Mouse (Mus musculus): ENCODE data around the gene Gbx1.

Gene Gbx1

DNA sequence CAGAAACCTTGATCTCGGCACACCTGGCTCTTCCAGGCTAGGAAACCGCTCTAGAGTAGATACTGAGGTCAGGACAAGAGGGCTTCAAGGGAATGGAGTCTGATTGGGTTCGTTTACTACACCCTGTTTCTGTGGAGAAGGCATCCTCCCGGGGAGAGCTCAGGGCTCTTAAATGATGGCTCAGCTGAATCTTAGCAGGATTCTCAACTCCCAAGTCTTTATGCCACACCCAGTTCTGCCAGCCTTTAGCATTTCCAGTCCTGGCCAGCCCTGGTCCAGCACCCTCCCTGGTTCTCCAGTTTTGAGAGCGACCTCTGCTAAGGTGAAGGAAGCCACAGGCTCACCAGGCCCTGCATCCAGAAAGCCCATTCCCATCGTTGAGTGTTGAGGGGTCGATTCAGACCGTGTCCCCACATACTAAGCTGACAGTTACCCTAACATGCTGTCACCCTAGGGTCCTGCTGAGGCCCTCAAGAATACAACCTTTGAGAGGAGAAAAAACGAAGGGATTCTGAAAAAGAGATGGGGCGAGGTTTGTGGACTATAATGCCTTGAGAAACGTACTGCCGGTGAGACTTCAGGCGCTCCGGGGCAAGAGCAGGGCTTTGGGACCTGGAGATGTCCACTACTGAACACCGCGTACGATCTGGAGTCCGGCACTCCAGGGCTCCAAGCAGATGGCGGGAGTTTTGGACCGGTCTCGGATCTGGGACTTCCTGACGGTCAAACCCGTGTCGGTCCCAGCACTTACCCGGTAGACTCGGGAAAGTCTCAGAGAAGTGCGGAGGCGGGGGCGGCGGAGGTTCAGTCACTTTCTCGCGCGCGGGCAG, 1.4 kb downstream of the Gbx1 start:
- no peak for DNase-seq (ENCODE audit: low read depth in 1 of 2, low spot score in 2 of 2)

GRCm38 (mm10) chr5:24524522-24524921, 2.5 kb downstream of the Gbx1 start:
- DNase-seq (ENCODE audit: low read depth in 1 of 2, low spot score in 2 of 2) = no peak

GRCm38 (mm10) chr5:24523806-24524205, 3.2 kb downstream of the Gbx1 start:
- no peak for DNase-seq (ENCODE audit: low read depth in 1 of 2, low spot score in 2 of 2)

GRCm38 (mm10) chr5:24521366-24521765, 5.6 kb downstream of the Gbx1 start:
- DNase-seq (ENCODE audit: low read depth in 1 of 2, low spot score in 2 of 2) = no peak

- no peak for DNase-seq (ENCODE audit: low read depth in 1 of 2, low spot score in 2 of 2)
Measured at GRCm38 (mm10) chr5:24512271-24512670, 14.7 kb downstream of the Gbx1 start.

- no peak for DNase-seq (ENCODE audit: low read depth in 1 of 2, low spot score in 2 of 2)
Measured at GRCm38 (mm10) chr5:24510635-24511034, 16.4 kb downstream of the Gbx1 start.

- DNase-seq (ENCODE audit: low read depth in 1 of 2, low spot score in 2 of 2) = no peak
Measured at GRCm38 (mm10) chr5:24508406-24508805, 18.6 kb downstream of the Gbx1 start.

GRCm38 (mm10) chr5:24505513-24505912, 21.5 kb downstream of the Gbx1 start:
- no peak for DNase-seq (ENCODE audit: low read depth in 1 of 2, low spot score in 2 of 2)

DNA sequence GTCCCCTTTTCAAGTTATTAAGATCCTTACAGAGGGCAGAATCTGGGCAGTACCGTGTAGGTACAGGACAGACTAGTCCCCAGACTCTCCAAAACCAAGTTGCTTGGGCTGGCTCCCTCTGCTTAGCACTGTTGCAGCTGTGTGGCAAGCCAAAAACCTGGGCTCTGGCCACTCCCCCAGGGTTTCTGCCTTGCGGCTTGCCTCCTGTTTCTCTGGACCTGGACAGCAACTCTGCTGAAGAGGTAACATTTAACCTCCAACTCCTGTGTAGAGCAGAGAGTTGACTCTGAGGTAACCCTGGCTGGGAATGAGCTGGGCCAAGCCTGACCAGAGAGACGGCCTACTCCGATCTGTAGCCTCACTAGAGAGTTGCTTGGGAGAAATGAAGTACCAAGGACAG, 24.2 kb downstream of the Gbx1 start:
- DNase-seq (ENCODE audit: low read depth in 1 of 2, low spot score in 2 of 2) = no peak

DNA sequence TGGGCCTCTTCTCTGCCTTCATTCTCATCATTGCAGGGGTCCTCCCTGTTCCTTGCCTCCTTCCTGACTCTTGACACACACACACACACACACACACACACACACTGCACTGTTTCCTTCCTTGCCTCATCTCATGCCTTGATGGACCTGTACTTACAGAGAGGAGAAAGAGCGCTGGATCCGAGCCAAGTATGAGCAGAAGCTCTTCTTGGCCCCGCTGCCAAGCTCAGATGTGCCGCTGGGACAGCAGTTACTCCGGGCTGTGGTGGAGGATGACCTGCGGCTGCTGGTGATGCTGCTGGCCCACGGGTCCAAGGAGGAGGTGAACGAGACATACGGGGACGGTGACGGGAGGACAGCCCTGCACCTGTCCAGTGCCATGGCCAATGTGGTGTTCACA, 26.2 kb downstream of the Gbx1 start:
- DNase-seq (ENCODE audit: low read depth in 1 of 2, low spot score in 2 of 2) = no peak

DNA sequence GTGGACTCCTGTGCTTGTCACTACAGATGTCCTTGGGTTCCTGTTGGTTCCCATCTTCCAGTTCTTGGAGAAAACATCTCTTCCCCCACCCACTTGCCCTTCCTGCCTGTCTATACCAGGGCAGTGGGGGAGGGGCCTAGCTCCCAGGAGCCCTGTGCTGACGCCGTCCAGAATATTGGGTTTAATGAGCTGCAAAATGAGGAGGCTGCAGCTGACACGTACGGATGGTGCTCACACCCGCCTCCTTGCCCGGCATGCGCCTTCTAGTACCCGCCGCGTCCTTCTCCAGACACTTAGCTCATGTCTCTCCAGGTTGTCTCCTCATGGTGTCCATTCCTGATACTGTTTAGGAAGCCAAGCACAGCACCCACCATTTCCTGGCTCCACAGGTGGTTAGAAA, 27.9 kb downstream of the Gbx1 start:
- no peak for DNase-seq (ENCODE audit: low read depth in 1 of 2, low spot score in 2 of 2)

GRCm38 (mm10) chr5:24497526-24497925, 29.5 kb downstream of the Gbx1 start:
- DNase-seq (ENCODE audit: low read depth in 1 of 2, low spot score in 2 of 2) = no peak

GRCm38 (mm10) chr5:24496756-24497155, 30.2 kb downstream of the Gbx1 start:
- no peak for DNase-seq (ENCODE audit: low read depth in 1 of 2, low spot score in 2 of 2)

DNA sequence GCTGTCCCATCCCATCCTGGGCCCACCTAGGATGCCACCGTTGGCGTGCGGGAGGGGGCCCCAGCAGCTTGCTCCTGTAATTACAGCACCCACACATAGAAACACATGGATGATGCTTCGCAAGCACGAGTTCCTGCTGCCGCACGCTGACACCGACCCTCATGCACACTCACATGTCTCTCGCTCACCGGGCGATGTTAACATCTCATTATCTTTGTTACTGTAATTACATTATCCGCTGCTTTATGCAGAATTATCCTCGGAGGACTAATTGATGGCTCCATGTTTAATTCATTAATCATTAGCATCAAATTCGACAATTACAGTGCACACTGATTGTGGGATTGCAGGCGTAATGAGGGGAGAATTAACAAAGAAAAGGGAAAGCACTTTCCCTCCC, 32.0 kb downstream of the Gbx1 start:
- DNase-seq (ENCODE audit: low read depth in 1 of 2, low spot score in 2 of 2) = no peak

DNA sequence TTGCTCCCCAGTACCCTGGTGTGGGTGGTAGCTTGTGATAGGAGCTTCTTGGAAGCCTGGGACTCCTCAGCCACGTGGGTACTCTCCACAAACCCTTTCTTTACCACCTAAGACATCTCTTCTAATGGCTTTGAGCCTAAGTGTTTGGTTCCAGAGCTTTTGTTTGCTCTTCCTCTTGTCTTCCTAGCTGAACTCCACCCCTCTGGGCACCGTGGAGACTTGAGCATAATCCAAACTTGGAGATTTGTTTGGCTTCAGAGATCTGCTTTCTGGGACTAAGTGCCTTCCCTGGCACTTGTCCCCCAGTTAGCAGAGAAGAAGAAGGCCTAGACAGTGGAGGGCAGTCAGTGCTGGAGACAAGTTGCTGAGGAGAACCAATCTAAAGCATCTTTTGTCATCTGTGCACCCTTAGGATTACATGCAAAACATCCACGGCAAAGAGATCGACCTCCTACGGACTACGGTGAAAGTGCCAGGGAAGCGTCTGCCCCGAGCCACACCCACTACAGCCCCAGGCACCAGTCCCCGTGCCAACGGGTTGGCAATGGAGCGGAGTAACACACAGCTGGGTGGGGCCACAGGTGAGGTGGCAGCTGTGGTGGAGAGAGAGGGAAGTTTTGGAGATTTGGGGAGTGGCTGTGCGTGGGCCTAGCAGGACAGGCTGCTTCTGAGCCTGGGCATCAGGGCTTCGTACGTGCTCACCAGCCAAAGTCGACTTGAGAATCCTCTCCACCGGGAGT, 34.3 kb downstream of the Gbx1 start:
- DNase-seq (ENCODE audit: low read depth in 1 of 2, low spot score in 2 of 2) = no peak

- no peak for DNase-seq (ENCODE audit: low read depth in 1 of 2, low spot score in 2 of 2)
Measured at GRCm38 (mm10) chr5:24490413-24490920, 36.5 kb downstream of the Gbx1 start.

- DNase-seq (ENCODE audit: low read depth in 1 of 2, low spot score in 2 of 2) = no peak
Measured at GRCm38 (mm10) chr5:24486738-24487137, 40.3 kb downstream of the Gbx1 start.

- DNase-seq (ENCODE audit: low read depth in 1 of 2, low spot score in 2 of 2) = peak; percentile 19 to 56
Measured at GRCm38 (mm10) chr5:24486097-24486496, 40.9 kb downstream of the Gbx1 start.

- no peak for DNase-seq (ENCODE audit: low read depth in 1 of 2, low spot score in 2 of 2)
Measured at GRCm38 (mm10) chr5:24484963-24485362, 42.0 kb downstream of the Gbx1 start.

DNA sequence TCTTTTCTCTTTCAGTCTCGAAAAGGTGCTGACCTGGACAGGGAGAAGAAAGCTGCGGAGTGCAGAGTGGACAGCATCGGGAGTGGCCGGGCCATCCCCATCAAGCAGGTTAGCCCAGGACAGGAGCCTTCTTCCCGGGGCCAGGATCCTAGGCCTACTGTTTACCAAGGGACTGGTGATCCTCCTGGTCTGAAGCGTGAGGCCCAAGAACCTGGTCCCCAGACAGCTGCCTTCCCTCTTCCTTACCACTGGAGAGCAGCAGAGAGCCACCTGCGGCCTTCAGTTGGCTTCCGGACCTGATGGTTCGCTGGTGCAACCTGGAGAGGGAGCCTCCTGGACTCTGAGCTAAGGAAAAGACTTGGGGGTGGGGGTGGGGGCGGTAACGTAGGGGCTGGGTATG, 43.7 kb downstream of the Gbx1 start:
- no peak for DNase-seq (ENCODE audit: low read depth in 1 of 2, low spot score in 2 of 2)

DNA sequence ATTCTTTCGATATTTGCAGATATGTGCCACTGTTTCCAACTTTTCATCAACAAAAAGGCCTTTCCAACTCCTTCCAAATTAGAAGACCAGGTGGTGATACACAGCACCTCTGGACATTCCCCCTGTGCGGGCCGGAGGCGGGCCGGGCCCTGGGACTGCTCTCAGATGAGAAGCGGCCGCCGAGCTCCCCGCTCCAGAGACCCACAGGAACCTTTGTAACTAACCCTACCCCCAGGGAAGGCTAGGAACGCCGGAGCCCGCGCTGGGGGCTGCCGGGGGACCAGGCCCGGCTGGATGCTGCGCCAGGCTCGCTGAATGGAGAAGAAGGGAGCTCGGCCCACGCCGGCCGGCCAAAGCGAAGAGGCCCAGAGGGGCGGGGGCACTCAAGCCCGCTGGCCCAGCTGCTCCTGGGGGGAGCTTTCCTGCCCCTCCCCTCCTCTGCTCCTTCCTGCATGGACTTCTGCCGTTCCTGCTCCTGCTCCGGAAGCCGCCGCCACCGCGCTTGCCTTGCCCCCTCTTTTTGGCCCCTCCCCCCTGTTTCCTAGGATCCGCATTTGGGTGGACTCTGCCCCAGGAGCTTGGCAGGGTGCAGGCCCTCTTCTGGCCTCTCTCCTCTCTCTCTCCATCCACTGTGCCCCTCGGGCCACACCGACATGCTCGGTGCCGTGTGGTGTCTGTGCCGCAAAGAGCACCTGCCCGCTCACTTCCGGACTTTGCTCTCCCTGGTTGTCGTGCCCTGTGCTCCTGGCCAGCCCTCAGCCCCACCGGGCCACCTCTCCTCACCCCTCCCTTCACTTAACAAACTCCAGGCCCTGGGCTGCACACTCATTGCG, 44.5 kb downstream of the Gbx1 start:
- DNase-seq (ENCODE audit: low read depth in 1 of 2, low spot score in 2 of 2) = no peak
